Mouse (Mus musculus): Measurements from ENCODE around the gene 1810062G17Rik. TPM values are rescaled to one million over a fixed set of nuclear protein-coding genes. Genes with fewer than 3 reads are reported as not detected.

1810062G17Rik gene
- total and polyA plus RNA-seq, 3 experiments = 1.0 to 2.3 TPM; not detected in 1

- no peaks in the 10 kb centered on the region; a peak in 1 of 4 replicates for H3K27me3 ChIP-seq (ENCODE audit: control insufficient read depth in 1 of 2, insufficient read depth in 2 of 2, low read length in 2 of 2)
- H3K36me3 ChIP-seq (ENCODE audit: control insufficient read depth in 1 of 2, insufficient read depth in 2 of 2, low read length in 2 of 2) = peaks cover 0 to 7% of the 10 kb centered on the region in 2 experiments; a peak in 2 of 4 replicates
- H3K4me1 ChIP-seq (ENCODE audit: control insufficient read depth in 1 of 2, insufficient read depth in 2 of 2, low read length in 2 of 2) = peaks cover 5 to 10% of the 10 kb centered on the region in 2 experiments
- no peaks in the 10 kb centered on the region for H3K79me2 ChIP-seq (ENCODE audit: control insufficient read depth, insufficient read depth, low read length, poor library complexity)
- no peak overlapping the region for H3K4me3 ChIP-seq (ENCODE audit: control insufficient read depth in 1 of 2, insufficient read depth in 1 of 2, low read depth in 2 of 2, low read length in 2 of 2)
- H3K27ac ChIP-seq (ENCODE audit: control insufficient read depth, low read depth, low read length) = no peak overlapping the region
- TF ChIP-seq KAT2A (conservative IDR thresholded peaks at IDR 0.05; ENCODE audit: low read depth, low read length) (no peak), TCF12 (IDR thresholded peaks at IDR 0.05; ENCODE audit: low read depth, low read length) (no peak), HCFC1 (IDR thresholded peaks at IDR 0.05; ENCODE audit: low read depth, low read length) (no peak), MAFK (IDR thresholded peaks at IDR 0.05; ENCODE audit: borderline replicate concordance, low read depth, low read length) (peak; percentile 8; the same call in 1 of the 2 replicates)
- H3K9me3 ChIP-seq (replicated peaks; ENCODE audit: insufficient read depth, low read length) = no peaks in the 10 kb centered on the region
- DNase-seq (ENCODE audit: low read depth, low spot score) = no peak
- no peak overlapping the region for H3K9ac ChIP-seq (ENCODE audit: control insufficient read depth, low read depth, low read length, poor library complexity, severe bottlenecking)
Measured at GRCm38 (mm10) chr3:36498224-36498623, 22.5 kb downstream of the 1810062G17Rik start.

- H3K79me2 ChIP-seq (ENCODE audit: control insufficient read depth, insufficient read depth, low read length, poor library complexity) = no peaks in the 10 kb centered on the region
- H3K27me3 ChIP-seq (ENCODE audit: control insufficient read depth in 1 of 2, insufficient read depth in 2 of 2, low read length in 2 of 2) = no peaks in the 10 kb centered on the region; a peak in 1 of 4 replicates
- DNase-seq (ENCODE audit: low read depth, low spot score) = no peak
- peaks cover 0 to 1% of the 10 kb centered on the region in 2 experiments; a peak in 1 of 4 replicates for H3K36me3 ChIP-seq (ENCODE audit: control insufficient read depth in 1 of 2, insufficient read depth in 2 of 2, low read length in 2 of 2)
- peaks cover 0 to 2% of the 10 kb centered on the region in 2 experiments; a peak in 1 of 4 replicates for H3K4me1 ChIP-seq (ENCODE audit: control insufficient read depth in 1 of 2, insufficient read depth in 2 of 2, low read length in 2 of 2)
- H3K9me3 ChIP-seq (replicated peaks; ENCODE audit: insufficient read depth, low read length) = no peaks in the 10 kb centered on the region
- H3K9ac ChIP-seq (ENCODE audit: control insufficient read depth, low read depth, low read length, poor library complexity, severe bottlenecking) = no peak overlapping the region
- no peak overlapping the region for H3K4me3 ChIP-seq (ENCODE audit: control insufficient read depth in 1 of 2, insufficient read depth in 1 of 2, low read depth in 2 of 2, low read length in 2 of 2)
- no peak for TF ChIP-seq MYB (IDR thresholded peaks at IDR 0.05; ENCODE audit: low read depth, low read length)
- TF ChIP-seq CHD1 (IDR thresholded peaks at IDR 0.05; ENCODE audit: low read depth, low read length) = no peak
- TF ChIP-seq JUND (IDR thresholded peaks at IDR 0.05; ENCODE audit: low read depth, low read length) = no peak
- no peak for TF ChIP-seq UBTF (IDR thresholded peaks at IDR 0.05; ENCODE audit: borderline replicate concordance, insufficient read depth, low read depth, low read length)
- TF ChIP-seq NRF1 (IDR thresholded peaks at IDR 0.05; ENCODE audit: insufficient read depth, low read depth, low read length, poor library complexity, severe bottlenecking) = no peak
- TF ChIP-seq MAX (IDR thresholded peaks at IDR 0.05; ENCODE audit: low read length) = no peak
- no peak for TF ChIP-seq USF1 (IDR thresholded peaks at IDR 0.05; ENCODE audit: low read depth, low read length)
- no peak for TF ChIP-seq MEF2A (IDR thresholded peaks at IDR 0.05; ENCODE audit: extremely low read depth, insufficient replicate concordance, low read depth, low read length, poor library complexity, severe bottlenecking)
- no peak for TF ChIP-seq ZNF384 (IDR thresholded peaks at IDR 0.05; ENCODE audit: low read depth, low read length)
- TF ChIP-seq RCOR1 (IDR thresholded peaks at IDR 0.05; ENCODE audit: low read depth, low read length) = no peak
- no peak overlapping the region for H3K27ac ChIP-seq (ENCODE audit: control insufficient read depth, low read depth, low read length)
Measured at GRCm38 (mm10) chr3:36499418-36499817, 23.7 kb downstream of the 1810062G17Rik start.

Data from MEL (cell line).